Mouse (Mus musculus) kidney, postnatal 10 days (tissue): ENCODE results near the gene Crb2.
A peak's percentile ranks its signal among the peaks of the same experiment; 100 is the strongest.

Experiments
- DNase-seq: peaks from one replicate; pipeline ENCODE4 v3.0.0; 2021; ENCODE audit warnings: mixed read lengths

Crb2 gene

GRCm38 (mm10) chr2:37802610-37803212, 26.7 kb downstream of the Crb2 start:
- DNase-seq: peak; percentile 85

DNA sequence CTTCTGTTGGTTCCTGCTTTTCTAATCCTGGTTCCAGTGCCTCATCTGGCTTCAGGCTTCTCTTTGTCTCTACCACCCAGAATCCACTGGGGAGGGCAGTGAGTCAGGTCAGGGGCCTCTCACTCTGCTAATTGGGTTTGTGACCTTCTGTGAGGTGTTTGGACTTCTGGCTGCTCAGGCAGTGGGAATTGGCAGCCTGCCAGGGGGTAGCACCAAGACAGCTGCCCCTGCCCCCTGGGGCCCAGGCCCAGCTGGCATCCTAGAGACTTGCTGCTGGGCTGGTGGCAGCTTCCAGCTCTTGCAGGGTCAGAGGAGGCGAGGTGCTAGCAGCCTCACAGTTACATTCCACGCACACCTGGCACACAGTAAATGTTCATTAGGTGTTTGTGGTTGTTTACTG, 35.6 kb downstream of the Crb2 start:
- DNase-seq: peak; percentile 61

- no peak for DNase-seq
Observed at GRCm38 (mm10) chr2:37812401-37812800, 36.4 kb downstream of the Crb2 start.

DNA sequence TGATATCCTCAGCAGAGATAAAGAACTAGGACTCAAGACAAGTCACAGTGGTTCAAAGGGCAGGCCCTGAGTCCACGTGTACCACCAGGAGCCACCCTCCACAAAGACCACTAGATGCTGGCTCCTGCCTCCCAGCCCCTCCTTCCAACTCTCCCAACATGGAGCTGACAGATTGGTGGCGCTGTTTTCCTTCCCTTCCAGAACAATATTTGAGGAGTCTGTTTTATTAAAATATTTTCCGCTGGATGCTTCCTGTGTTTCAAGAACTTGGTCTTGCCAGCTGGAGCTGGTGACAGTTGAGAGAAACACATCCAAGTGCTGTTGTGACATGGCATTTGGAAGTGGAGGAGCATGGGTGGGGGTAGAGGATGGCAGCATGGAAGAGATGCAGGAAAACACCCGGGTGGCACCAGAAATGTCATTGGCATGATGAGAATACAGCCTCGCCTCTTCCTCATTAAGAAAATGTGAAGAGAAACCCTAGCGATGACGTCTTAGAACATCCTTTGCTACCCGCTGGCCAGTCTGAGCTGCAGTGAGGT, 38.8 kb downstream of the Crb2 start:
- no peak for DNase-seq

GRCm38 (mm10) chr2:37815676-37816075, 39.6 kb downstream of the Crb2 start:
- DNase-seq: peak; percentile 89

DNA sequence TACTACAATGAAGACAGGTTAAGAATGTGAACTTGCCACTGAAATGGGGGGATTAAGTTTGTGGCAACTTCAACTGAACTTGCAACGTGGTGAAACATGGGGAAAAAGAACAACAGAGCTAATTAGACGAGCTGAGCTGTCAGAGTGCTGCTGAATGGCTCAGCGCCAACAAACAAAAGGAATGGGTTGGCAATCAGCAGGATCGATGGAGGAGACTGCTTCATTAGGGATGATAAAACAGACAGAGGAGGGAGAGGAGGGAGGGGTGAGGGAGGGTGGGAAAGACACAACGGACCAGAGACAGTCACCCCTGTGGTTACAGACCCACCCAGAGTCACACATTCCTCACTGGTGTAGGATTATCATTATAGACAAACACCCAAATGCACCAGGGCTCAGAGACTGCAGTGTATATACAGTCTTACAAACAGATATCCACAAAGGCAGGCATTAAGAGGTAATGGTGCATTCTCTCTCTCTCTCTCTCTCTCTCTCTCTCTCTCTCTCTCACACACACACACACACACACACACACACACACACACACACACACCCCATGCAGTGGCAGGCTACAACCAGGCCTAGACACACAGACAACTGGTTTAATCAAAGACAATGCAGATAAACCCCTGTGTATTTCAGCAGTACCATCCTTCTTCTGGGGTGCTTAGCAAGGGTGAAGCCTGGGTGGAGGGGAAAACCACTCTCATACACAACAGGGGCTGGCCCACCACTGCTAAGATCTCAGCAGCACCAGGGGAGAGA, 42.9 kb downstream of the Crb2 start:
- no peak for DNase-seq

DNA sequence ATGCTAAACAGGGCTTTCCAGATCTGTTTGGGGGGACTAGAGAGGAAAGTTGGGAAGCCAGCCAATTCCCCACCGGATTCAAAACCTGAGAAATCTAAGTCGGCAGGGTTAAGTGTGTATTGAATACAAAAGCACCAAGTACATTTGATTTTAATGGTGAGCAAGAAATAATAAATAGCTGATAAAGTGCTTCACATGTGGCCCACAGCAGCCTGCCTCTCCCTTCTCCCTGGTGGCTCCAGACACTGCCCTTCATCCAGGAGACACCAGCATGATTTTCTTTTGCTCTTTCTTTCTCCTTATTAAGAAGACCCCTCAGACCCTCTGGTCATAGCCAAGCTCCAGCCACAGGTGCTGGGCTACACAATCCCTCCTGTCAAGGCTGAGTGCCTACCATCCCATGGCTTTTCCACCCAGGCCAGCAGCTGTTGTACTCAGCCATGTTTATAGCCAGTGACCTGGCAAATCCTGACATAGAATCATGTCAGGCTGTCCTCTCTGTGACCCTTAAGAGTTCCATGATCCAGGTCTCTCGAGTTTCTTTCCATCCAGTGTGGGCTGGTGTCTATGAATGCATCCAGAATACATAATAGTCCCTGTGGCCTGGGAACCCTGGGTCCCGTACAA, 43.6 kb downstream of the Crb2 start:
- DNase-seq: no peak

DNA sequence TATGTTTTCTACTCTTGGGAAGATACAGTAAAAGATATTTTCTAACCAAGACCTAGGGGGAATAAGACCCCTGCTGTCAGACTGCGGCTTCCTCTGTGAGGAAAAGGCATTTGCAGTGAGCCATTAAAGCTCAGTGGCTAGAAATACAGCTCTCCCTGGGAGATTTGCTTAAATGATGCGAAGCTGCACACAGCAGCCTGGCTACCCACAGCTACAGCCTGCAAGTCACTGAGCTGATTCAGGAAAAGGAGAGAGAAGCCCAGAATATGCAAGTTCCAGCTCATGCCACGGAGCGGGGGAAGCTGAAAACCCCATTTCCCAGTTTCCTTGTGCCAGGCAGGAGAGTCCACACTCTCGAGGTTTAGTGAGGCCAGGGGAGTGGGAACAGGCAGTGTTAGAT, 46.1 kb downstream of the Crb2 start:
- DNase-seq: no peak

DNA sequence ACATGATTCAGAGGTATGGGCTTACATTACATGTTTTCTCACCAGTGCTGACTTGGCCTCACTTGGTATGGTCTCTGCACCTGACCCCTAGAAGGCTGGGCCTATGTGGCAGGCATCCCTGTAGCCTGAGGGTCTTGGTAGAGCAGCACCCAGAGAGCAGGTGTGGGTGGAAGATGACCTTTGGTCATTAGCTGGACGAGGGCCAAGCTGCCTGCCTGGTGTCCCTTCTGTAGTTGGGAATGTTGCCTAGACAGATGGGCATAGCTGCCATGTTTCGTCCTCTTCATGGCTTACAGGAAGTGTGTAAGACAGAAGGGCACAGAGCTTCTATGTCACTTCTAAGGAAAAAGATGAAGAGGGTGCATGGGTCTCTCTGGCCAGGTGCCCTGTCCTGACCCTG, 47.8 kb downstream of the Crb2 start:
- peak; percentile 58 for DNase-seq

- no peak for DNase-seq
Observed at GRCm38 (mm10) chr2:37829758-37830275, 53.8 kb downstream of the Crb2 start.

DNA sequence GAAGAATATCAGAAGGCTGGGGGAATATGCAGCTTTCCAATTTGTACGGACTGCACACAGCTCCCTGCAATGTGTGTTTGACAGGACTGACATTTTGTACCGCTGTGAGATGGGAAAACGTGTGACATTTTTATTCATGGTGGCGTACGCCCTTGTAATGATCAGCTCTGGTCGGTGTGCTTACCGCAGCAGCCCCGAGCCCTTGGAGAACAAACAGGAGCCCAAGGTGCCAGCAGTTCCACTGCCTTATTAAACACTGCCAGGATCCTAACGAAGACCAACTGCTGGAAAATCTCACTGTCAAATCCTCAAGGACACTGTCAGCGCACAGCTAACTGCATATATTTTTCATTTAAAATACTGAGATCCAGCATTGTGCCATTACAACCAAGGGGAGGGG, 56.2 kb downstream of the Crb2 start:
- no peak for DNase-seq

- no peak for DNase-seq
Observed at GRCm38 (mm10) chr2:37836926-37837325, 60.9 kb downstream of the Crb2 start.

GRCm38 (mm10) chr2:37837542-37837941, 61.5 kb downstream of the Crb2 start:
- no peak for DNase-seq

- DNase-seq: no peak
Observed at GRCm38 (mm10) chr2:37838202-37838984, 62.3 kb downstream of the Crb2 start.

GRCm38 (mm10) chr2:37839922-37840321, 63.9 kb downstream of the Crb2 start:
- no peak for DNase-seq

GRCm38 (mm10) chr2:37842151-37842569, 66.1 kb downstream of the Crb2 start:
- DNase-seq: no peak

GRCm38 (mm10) chr2:37842719-37843118, 66.7 kb downstream of the Crb2 start:
- no peak for DNase-seq
